Mouse (Mus musculus) heart, embryonic 10.5 days (tissue): ENCODE measurements at regions not wholly inside any gene's neighbourhood (a gene's known extent, or its start where the extent isn't known, plus 50 kb on each side); places are given as distances from the start of the nearest gene placed in this dataset.
A peak's percentile ranks its signal among the peaks of the same experiment; 100 is the strongest.

ENCODE experiments used
- DNase-seq: peaks from one replicate; pipeline ENCODE4 v3.0.0-alpha.2; 2017; ENCODE audit warnings: low spot score
- H3K27ac ChIP-seq: fragments of 300-500 bp; sonication (generic); 2 replicates; pipeline ENCODE4 v1.5.1; 2016; ENCODE audit warnings: mild to moderate bottlenecking
- H3K27me3 ChIP-seq: fragments of 300-500 bp; sonication (generic); 2 replicates; pipeline ENCODE4 v1.6.1; 2016; ENCODE audit warnings: mild to moderate bottlenecking; ENCODE audit not compliant: poor library complexity, insufficient read depth, severe bottlenecking
- H3K36me3 ChIP-seq: fragments of 300-500 bp; sonication (generic); 2 replicates; pipeline ENCODE4 v1.6.1; 2016; ENCODE audit warnings: mild to moderate bottlenecking, moderate library complexity
- H3K4me1 ChIP-seq: fragments of 300-500 bp; sonication (generic); 2 replicates; pipeline ENCODE4 v1.6.1; 2016; ENCODE audit warnings: mild to moderate bottlenecking
- H3K4me3 ChIP-seq: fragments of 300-500 bp; sonication (generic); 2 replicates; pipeline ENCODE4 v1.5.1; 2016; ENCODE audit warnings: mild to moderate bottlenecking, moderate library complexity
- H3K9me3 ChIP-seq: fragments of 300-500 bp; sonication (generic); 2 replicates; pipeline ENCODE4 v1.6.1; 2016; ENCODE audit warnings: mild to moderate bottlenecking, moderate library complexity
- WGBS: fragments of 180-500 bp; shearing (Covaris S2); methylation state at CpG from one replicate; pipeline ENCODE4 v1.1.7; 2016; 5-methylcytosine and 5-hydroxymethylcytosine counted together

DNA sequence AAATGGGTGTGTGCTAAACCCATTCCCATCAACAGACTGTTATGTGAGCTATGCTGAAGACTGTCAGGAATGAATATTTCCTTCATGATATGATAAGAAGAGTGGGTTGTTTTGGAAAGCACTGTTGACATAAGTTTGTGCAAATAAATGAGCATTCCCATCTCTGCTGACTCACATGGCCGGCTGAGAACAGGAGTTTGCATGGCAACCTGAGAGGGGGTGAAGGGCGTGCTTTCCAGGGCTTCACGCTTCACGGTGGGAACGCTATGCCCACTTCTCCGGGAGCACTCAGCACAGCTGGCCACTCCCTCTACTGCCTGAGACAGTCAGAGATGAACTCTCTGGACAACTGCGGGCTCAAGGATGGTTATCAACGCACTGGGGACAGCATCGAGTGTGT lies 348.9 kb upstream of the Slc24a5 start:
- 50% methylated on average over 9 of the region's 9 CpGs for WGBS
- H3K4me1 ChIP-seq, result peaks cover 19% of the 10 kb centered on the region
- no peaks in the 10 kb centered on the region for H3K36me3 ChIP-seq
- H3K9me3 ChIP-seq, result no peaks in the 10 kb centered on the region
- no peak for DNase-seq
- no peak overlapping the region for H3K4me3 ChIP-seq
- H3K27ac ChIP-seq, result 0 out of 2 replicates have a peak overlapping the region, but pooled peaks have one; percentile 39
- H3K27me3 ChIP-seq, result no peaks in the 10 kb centered on the region

DNA sequence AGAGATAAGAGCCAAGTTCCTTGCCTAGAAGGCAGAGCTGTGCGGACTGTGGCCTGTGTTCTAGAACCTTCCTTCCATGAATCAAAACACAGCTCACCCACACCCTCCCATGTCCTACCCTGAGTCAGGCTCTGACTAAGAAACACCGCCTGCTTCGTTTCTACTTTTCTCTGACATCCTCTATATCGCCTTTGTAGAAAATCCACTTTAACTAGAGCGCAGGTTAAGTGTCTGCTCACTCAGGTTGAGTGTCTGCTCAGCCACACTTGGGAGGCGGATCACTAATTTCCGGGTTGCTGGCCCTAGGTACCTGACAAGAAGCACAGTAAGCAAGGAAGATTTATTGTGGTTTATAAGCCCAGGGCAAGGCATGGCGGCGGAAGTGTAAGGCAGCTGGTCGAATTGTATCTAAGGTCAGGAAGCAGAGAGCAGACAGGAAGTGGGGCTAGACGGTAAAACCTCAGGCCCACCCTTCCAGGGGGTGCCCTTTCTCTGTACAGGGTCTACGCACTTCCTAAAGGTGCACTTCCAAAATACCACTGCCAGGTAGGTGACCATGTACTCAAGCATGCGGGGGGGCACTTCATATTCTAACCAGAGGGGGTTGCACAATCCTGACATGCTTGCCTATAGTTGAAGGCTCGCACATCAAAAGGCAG lies 348.0 kb upstream of the Slc24a5 start:
- Histone ChIP-seq H3K9me3 (no peaks in the 10 kb centered on the region), H3K27ac (peak overlapping the region; percentile 39; the same call in 1 of the 2 replicates), H3K4me1 (peaks cover 22% of the 10 kb centered on the region), H3K4me3 (no peak overlapping the region), H3K36me3 (no peaks in the 10 kb centered on the region), H3K27me3 (no peaks in the 10 kb centered on the region)
- WGBS, result 70% methylated on average over 14 of the region's 14 CpGs
- DNase-seq, result no peak

- Histone ChIP-seq H3K27ac (peak overlapping the region; percentile 39; the same call in 1 of the 2 replicates), H3K27me3 (no peaks in the 10 kb centered on the region), H3K9me3 (no peaks in the 10 kb centered on the region), H3K4me3 (no peak overlapping the region), H3K36me3 (no peaks in the 10 kb centered on the region), H3K4me1 (peaks cover 26% of the 10 kb centered on the region)
- no peak for DNase-seq
- WGBS, result 75% methylated on average over 14 of the region's 14 CpGs
Measured at GRCm38 (mm10) chr2:124720593-124721445, 347.1 kb upstream of the Slc24a5 start.

DNA sequence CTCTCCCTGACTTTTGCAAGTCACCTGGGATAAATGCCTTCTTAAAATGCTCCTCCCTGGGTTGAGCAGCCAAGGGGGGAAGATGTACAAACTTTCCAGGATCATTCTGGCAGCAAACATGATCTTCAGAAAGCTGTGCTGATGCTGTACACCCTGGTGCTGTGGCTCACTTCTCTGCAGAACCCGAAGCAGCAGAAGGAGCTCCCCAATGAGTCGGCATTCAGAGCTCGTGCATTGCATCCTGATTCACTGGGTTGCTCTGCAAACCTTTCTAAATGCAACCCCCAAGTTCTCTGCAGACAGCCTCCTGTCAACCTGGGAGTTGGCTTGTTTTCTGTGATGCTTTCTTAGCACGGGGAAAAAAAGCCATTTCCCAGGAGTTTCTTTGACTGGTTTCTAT lies 343.8 kb upstream of the Slc24a5 start:
- no peaks in the 10 kb centered on the region for H3K9me3 ChIP-seq
- WGBS, result 69% methylated on average over 4 of the region's 4 CpGs
- H3K27me3 ChIP-seq, result no peaks in the 10 kb centered on the region
- H3K4me1 ChIP-seq, result peaks cover 18% of the 10 kb centered on the region
- H3K27ac ChIP-seq, result no peak overlapping the region
- no peaks in the 10 kb centered on the region for H3K36me3 ChIP-seq
- H3K4me3 ChIP-seq, result no peak overlapping the region
- no peak for DNase-seq

DNA sequence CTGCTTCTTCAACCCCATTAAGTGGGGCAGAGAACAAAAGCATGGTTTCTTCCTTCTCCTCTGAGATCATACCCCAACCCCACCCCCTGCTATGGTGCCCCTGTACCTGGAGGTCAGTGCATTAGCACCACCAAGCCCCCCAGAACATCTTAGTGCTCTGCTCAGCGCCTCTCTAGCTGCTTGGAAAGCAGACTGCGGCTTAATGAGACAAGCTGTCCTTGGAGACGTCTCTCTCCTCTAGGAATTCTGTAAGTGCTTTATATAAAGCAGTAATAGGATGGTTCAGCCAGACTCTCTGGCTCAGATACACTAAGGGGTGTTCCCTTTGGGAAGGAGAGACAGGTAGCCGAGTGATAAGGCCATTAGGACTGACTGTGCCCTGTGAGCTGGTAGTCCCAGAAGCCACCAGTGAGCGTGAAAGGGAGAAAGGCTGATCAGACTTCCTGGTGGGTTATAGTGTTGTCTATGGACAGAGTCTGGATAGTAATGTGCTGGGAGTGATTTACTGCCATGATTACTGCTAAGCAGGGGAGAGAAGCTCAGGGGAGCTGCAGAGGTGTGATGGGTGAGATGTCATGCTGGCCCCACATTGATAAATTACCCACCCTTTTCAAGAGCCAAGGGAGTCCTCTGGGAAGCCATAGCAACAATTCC lies 343.0 kb upstream of the Slc24a5 start:
- H3K27ac ChIP-seq, result no peak overlapping the region
- peaks cover 11% of the 10 kb centered on the region for H3K4me1 ChIP-seq
- no peaks in the 10 kb centered on the region for H3K9me3 ChIP-seq
- H3K36me3 ChIP-seq, result no peaks in the 10 kb centered on the region
- no peaks in the 10 kb centered on the region for H3K27me3 ChIP-seq
- no peak for DNase-seq
- 58% methylated on average over 5 of the region's 5 CpGs for WGBS
- no peak overlapping the region for H3K4me3 ChIP-seq

DNA sequence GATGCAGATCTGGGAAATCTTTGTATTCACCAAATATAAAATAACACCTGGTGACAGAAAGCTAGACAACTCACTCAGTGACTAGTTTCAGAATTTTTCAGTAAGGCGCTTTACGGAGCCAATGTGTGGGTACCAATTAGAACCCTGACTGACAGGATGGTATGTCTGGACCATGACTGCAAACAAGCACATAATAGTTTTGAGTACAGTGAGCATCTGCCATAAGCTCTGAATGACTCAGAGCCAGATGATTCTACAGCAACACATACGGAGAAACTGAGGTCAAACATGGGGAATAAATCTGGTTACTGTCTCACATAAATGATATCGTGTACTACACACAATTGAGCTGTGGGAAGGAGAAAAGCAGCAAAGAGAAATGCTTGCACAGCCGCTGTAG lies 339.9 kb upstream of the Slc24a5 start:
- H3K9me3 ChIP-seq, result no peaks in the 10 kb centered on the region
- 91% methylated on average over 5 of the region's 5 CpGs for WGBS

GRCm38 (mm10) chr2:124732593-124732992 lies 335.3 kb upstream of the Slc24a5 start:
- no peaks in the 10 kb centered on the region for H3K4me1 ChIP-seq
- H3K27ac ChIP-seq, result no peak overlapping the region
- no peaks in the 10 kb centered on the region for H3K9me3 ChIP-seq
- DNase-seq, result no peak
- H3K27me3 ChIP-seq, result no peaks in the 10 kb centered on the region
- H3K4me3 ChIP-seq, result no peak overlapping the region
- H3K36me3 ChIP-seq, result no peaks in the 10 kb centered on the region
- WGBS, result 73% methylated on average over 2 of the region's 2 CpGs

More for the DNA sequence above, 339.9 kb upstream of the Slc24a5 start:
- Histone ChIP-seq H3K27me3 (no peaks in the 10 kb centered on the region), H3K4me1 (peaks cover 7% of the 10 kb centered on the region; the same call in 1 of the 2 replicates), H3K36me3 (no peaks in the 10 kb centered on the region), H3K27ac (no peak overlapping the region), H3K4me3 (no peak overlapping the region)
- no peak for DNase-seq

DNA sequence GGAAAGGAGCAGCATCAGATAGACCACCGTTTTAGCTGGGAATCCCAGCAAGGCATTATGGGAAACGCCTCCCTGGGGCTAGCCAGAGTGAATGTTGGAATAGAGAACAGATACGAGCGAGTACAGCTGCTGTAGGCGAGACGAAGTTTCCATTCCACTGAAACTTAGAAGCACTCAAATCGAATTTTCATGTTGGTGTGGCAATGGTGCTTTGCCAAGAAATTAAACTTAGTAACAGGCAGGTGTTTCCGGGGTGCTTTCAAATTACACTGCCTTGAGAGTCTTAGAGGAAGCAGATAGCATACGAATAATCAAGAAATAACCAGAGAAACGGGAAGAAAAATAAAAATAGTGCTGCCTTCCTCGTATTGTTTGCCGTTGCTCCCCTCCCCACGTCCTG lies 327.1 kb upstream of the Slc24a5 start:
- WGBS, result 67% methylated on average over 13 of the region's 13 CpGs
- Histone ChIP-seq H3K27ac (0 out of 2 replicates have a peak overlapping the region, but pooled peaks have one; percentile 36), H3K4me3 (no peak overlapping the region)

DNA sequence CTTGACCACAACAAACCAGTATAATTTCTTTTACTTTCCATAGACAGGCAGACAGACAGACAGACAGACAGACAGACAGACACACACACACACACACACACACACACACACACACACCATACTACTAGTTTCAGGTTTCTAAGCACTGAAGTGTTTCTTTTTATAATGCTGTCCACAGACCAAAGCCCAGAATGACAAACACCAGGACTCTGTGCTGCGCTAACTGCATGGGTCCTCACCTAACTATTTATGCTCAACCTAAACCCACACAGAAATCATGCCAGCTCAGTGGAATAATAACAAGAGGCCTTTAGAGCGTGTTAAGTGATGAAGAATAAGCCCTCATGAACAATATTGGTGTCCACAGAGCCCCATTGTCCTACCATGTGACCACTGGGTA lies 325.0 kb upstream of the Slc24a5 start:
- no peaks in the 10 kb centered on the region for H3K9me3 ChIP-seq
- no peak overlapping the region for H3K4me3 ChIP-seq
- no peak for DNase-seq
- H3K27ac ChIP-seq, result no peak overlapping the region
- 60% methylated on average over 2 of the region's 2 CpGs for WGBS
- no peaks in the 10 kb centered on the region for H3K36me3 ChIP-seq
- H3K4me1 ChIP-seq, result no peaks in the 10 kb centered on the region; the same call in 1 of the 2 replicates
- H3K27me3 ChIP-seq, result no peaks in the 10 kb centered on the region

More for the DNA sequence above, 327.1 kb upstream of the Slc24a5 start:
- H3K9me3 ChIP-seq, result no peaks in the 10 kb centered on the region
- H3K36me3 ChIP-seq, result no peaks in the 10 kb centered on the region
- H3K4me1 ChIP-seq, result no peaks in the 10 kb centered on the region; the same call in 1 of the 2 replicates
- no peak for DNase-seq
- H3K27me3 ChIP-seq, result no peaks in the 10 kb centered on the region

GRCm38 (mm10) chr2:124745045-124745444 lies 322.9 kb upstream of the Slc24a5 start:
- no peaks in the 10 kb centered on the region for H3K36me3 ChIP-seq
- WGBS, result 75% methylated on average over 2 of the region's 2 CpGs
- H3K27me3 ChIP-seq, result no peaks in the 10 kb centered on the region
- H3K27ac ChIP-seq, result no peak overlapping the region
- no peak overlapping the region for H3K4me3 ChIP-seq
- DNase-seq, result no peak
- H3K9me3 ChIP-seq, result no peaks in the 10 kb centered on the region
- no peaks in the 10 kb centered on the region; the same call in 1 of the 2 replicates for H3K4me1 ChIP-seq

DNA sequence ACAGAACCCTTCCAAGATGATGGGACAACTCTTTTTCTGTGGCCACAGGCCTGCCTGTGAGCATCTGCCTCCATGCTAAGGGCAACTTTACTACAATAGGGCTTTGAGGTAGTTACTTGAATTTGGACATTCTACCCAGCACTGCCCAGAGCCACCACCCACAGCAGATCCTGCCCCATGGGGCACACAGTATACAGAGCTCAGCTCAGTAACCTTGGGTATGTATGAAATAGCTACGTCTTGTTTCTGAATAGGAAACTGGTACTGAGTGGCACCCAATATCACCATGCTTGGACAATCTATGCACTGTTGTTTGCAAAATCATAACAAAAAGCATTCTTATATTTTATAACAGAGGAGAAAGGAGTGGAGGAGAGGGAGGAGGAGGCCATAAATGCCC lies 320.8 kb upstream of the Slc24a5 start:
- WGBS, result 84% methylated on average over 1 of the region's 1 CpGs
- Histone ChIP-seq H3K4me3 (no peak overlapping the region), H3K27me3 (no peaks in the 10 kb centered on the region), H3K36me3 (no peaks in the 10 kb centered on the region), H3K27ac (no peak overlapping the region), H3K4me1 (no peaks in the 10 kb centered on the region; the same call in 1 of the 2 replicates), H3K9me3 (no peaks in the 10 kb centered on the region)
- DNase-seq, result no peak

- DNase-seq, result no peak
- H3K4me1 ChIP-seq, result no peaks in the 10 kb centered on the region; the same call in 1 of the 2 replicates
- no peaks in the 10 kb centered on the region for H3K9me3 ChIP-seq
- H3K4me3 ChIP-seq, result no peak overlapping the region
- H3K27me3 ChIP-seq, result no peaks in the 10 kb centered on the region
- H3K27ac ChIP-seq, result no peak overlapping the region
- no peaks in the 10 kb centered on the region for H3K36me3 ChIP-seq
- WGBS, result 70% methylated on average over 4 of the region's 4 CpGs
Measured at GRCm38 (mm10) chr2:124747627-124748026, 320.3 kb upstream of the Slc24a5 start.

DNA sequence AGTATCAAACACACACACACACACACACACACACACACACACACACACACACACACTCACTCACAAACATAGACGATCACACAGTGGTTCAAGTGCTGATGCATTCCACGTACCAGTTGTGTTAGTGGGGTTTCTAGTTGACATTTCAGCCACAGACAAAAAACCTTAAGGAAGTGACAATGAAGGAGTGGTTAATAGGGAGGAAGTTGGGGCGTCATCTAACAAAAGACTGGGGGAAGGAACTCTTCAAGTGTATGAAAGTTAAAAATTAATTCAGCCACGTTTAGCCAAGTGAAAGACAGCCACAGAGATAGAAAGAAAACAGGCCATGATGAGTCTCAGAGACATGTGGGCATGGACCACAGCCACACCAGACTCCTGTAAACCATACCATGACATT lies 316.1 kb upstream of the Slc24a5 start:
- no peak for DNase-seq
- Histone ChIP-seq H3K4me3 (no peak overlapping the region), H3K9me3 (no peaks in the 10 kb centered on the region), H3K36me3 (no peaks in the 10 kb centered on the region), H3K27me3 (no peaks in the 10 kb centered on the region), H3K27ac (no peak overlapping the region), H3K4me1 (no peaks in the 10 kb centered on the region)
- WGBS, result 75% methylated on average over 4 of the region's 4 CpGs
